ENCODE assay signal across 23 mouse cellular contexts in the genomic region with DNA sequence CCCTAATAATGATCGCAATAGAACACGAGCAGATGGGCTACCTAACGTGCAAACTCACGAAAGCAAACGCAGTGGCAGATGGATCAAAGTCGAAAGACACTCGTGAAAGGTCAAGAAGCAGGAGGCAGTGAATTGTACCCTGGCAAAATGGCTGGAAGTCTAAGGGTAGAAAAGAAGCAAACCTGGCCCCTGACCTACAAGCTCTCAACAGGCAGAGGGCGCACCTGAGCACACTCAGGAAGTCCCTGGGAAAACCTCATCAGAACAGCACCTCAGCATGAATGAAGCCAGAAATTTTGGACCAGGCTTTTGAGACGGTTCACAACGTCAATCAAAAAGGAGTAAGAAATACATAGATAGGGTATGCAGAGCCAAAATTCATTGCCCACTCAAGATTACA. TPM values are rescaled to one million over a fixed set of nuclear protein-coding genes. Genes with fewer than 3 reads are reported as not detected.
DNase-seq lines count a peak whose midpoint lies in the region; ATAC-seq and TF ChIP-seq lines count a peak whose summit lies in the region.
"Not testable (repeated sequence)": the region's sequence is repeated elsewhere in the genome, so short reads cannot be mapped to it uniquely, and the experiment has no call there.
"Had no signal": no experiment of that assay in that cellular context is flagged by ENCODE, and none has a peak within 500 bp of the region (broad histone marks: within the 10 kb centered on the region; RNA-seq: fewer than 3 reads in every experiment).

No protein-coding gene starts in this region.

- H3K9ac ChIP-seq in hindbrain, postnatal 0 days (replicated peaks; ENCODE audit: low read length); lung, embryonic 14.5 days: not testable (repeated sequence)

- TF ChIP-seq CTCF in hindbrain, postnatal 0 days (IDR thresholded peaks at IDR 0.05; ENCODE audit: low read depth) = peak; percentile 29
- peak; percentile 15; the same call in 1 of the 2 replicates for TF ChIP-seq CTCF in lung, embryonic 14.5 days (IDR thresholded peaks at IDR 0.05; ENCODE audit: low read depth)

- H3K36me3 ChIP-seq in hindbrain, postnatal 0 days (ENCODE audit: insufficient read depth, low read length); lung, embryonic 14.5 days (ENCODE audit: insufficient read depth): not testable (repeated sequence)

- H3K9me3 ChIP-seq in hindbrain, postnatal 0 days (ENCODE audit: low read length); lung, embryonic 14.5 days (ENCODE audit: low read depth, low read length): not testable (repeated sequence)

- ATAC-seq in hindbrain, postnatal 0 days; lung, embryonic 14.5 days (ENCODE audit: insufficient read depth): not testable (repeated sequence)

- not testable (repeated sequence) for H3K27ac ChIP-seq in hindbrain, postnatal 0 days; lung, embryonic 14.5 days (ENCODE audit: low read depth)

- H3K4me2 ChIP-seq in hindbrain, postnatal 0 days (ENCODE audit: low read depth, low read length); lung, embryonic 14.5 days: not testable (repeated sequence)

- not testable (repeated sequence) for H3K4me3 ChIP-seq in hindbrain, postnatal 0 days (ENCODE audit: low read length); lung, embryonic 14.5 days (ENCODE audit: low read depth, low read length)

- H3K4me1 ChIP-seq in hindbrain, postnatal 0 days (ENCODE audit: insufficient read depth, low read length); lung, embryonic 14.5 days (ENCODE audit: insufficient read depth): not testable (repeated sequence)

- DNase-seq in cerebellum, adult 18-20 months = peak; percentile 3 to 20
- peak; percentile 15 to 25 for DNase-seq in cerebellum, postnatal 36 days
- not testable (repeated sequence) for DNase-seq in hindbrain, postnatal 0 days (ENCODE audit: low spot score); lung, embryonic 14.5 days
- peak; percentile 1 for DNase-seq in kidney, postnatal 14 days
- DNase-seq in left cerebral cortex, adult 11 months (ENCODE audit: low spot score) = peak; percentile 7
- DNase-seq in right cerebral cortex, postnatal 14 days = peak; percentile 4

- H3K27me3 ChIP-seq in hindbrain, postnatal 0 days (ENCODE audit: insufficient read depth, low read length); lung, embryonic 14.5 days (ENCODE audit: insufficient read depth, low read length): not testable (repeated sequence)

- 0% methylated on average over 3 of the region's 10 CpGs for WGBS in hindbrain, postnatal 0 days
- WGBS in lung, embryonic 14.5 days = 0% methylated on average over 3 of the region's 10 CpGs

RNA-seq across cellular contexts. Expression of a gene that starts 1.1 kb away (rescaled TPM):
- total RNA-seq in hindbrain, postnatal 0 days (2014; rRNA removed) = 0.72 and 3.3 TPM in 2 replicates
- polyA plus RNA-seq in hindbrain, postnatal 0 days (2015; fragmentation: Nextera tagmentation; extraction: Ambion mirVana) = 3.4 and 3.8 TPM in 2 replicates
- polyA plus RNA-seq in lung, embryonic 14.5 days (2014; fragmentation: Nextera tagmentation; extraction: Ambion mirVana) = 0.46 and 0.62 TPM in 2 replicates
- total RNA-seq: megakaryocyte progenitor cell, adult 5-6 weeks; neutrophil, adult 5-6 weeks had no signal

RNA-seq across cellular contexts. Expression of a gene that starts 18.5 kb away (rescaled TPM):
- total RNA-seq in hindbrain, postnatal 0 days (2014; rRNA removed) = not detected in 2 replicates
- polyA plus RNA-seq in hindbrain, postnatal 0 days (2015; fragmentation: Nextera tagmentation; extraction: Ambion mirVana) = not detected in 2 replicates
- polyA plus RNA-seq in lung, embryonic 14.5 days (2014; fragmentation: Nextera tagmentation; extraction: Ambion mirVana) = not detected in 2 replicates
- total RNA-seq: gastrocnemius, postnatal 25 days; megakaryocyte progenitor cell, adult 5-6 weeks; neutrophil, adult 5-6 weeks had no signal
- polyA plus RNA-seq: embryonic facial prominence, embryonic 15.5 days; forebrain, embryonic 10.5 days; heart, postnatal 0 days; hindbrain, embryonic 13.5 days; intestine, embryonic 15.5 days; large intestine, adult 2 months; limb, embryonic 10.5 days; liver, embryonic 11.5 days; lung, embryonic 15.5 days; midbrain, embryonic 13.5 days; spleen, adult 2 months; stomach, embryonic 15.5 days; thymus, postnatal 0 days had no signal
